In genomic region chr5:149259093-149259492, GRCm38 (mm10) we compare ENCODE assay signal across 8 mouse cellular contexts. TPM values are rescaled to one million over a fixed set of nuclear protein-coding genes. Genes with fewer than 3 reads are reported as not detected.
A peak's percentile ranks its signal among the peaks of the same experiment; 100 is the strongest.
DNase-seq lines count a peak whose midpoint lies in the region; ATAC-seq lines count a peak whose summit lies in the region.

No protein-coding gene starts in this region.

- no peak overlapping the region for H3K4me2 ChIP-seq in forebrain, embryonic 16.5 days (ENCODE audit: low read length)
- peak overlapping the region; percentile 11; the same call in 1 of the 2 replicates for H3K4me2 ChIP-seq in midbrain, embryonic 15.5 days

- peak overlapping the region; percentile 53; the same call in 1 of the 2 replicates for H3K27ac ChIP-seq in forebrain, embryonic 10.5 days
- no peak overlapping the region for H3K27ac ChIP-seq in forebrain, embryonic 16.5 days (ENCODE audit: low read length)
- H3K27ac ChIP-seq in hindbrain, embryonic 10.5 days: peak overlapping the region; percentile 5
- H3K27ac ChIP-seq in midbrain, embryonic 15.5 days: peak overlapping the region; percentile 61

- peaks cover 21% of the 10 kb centered on the region for H3K4me1 ChIP-seq in forebrain, embryonic 10.5 days
- H3K4me1 ChIP-seq in forebrain, embryonic 16.5 days (replicated peaks; ENCODE audit: control insufficient read depth, insufficient read depth, low read length): 0 out of 2 replicates have a peak, but pooled peaks cover 3% of the 10 kb centered on the region
- H3K4me1 ChIP-seq in hindbrain, embryonic 10.5 days (replicated peaks): peaks cover 28% of the 10 kb centered on the region
- peaks cover 15% of the 10 kb centered on the region for H3K4me1 ChIP-seq in midbrain, embryonic 15.5 days

- ATAC-seq in forebrain, embryonic 16.5 days: no peak
- peak; percentile 79 for ATAC-seq in midbrain, embryonic 15.5 days (replicated peaks)

- no peak overlapping the region; the same call in 1 of the 2 replicates for H3K9ac ChIP-seq in forebrain, embryonic 16.5 days (replicated peaks; ENCODE audit: low read depth, low read length)
- H3K9ac ChIP-seq in midbrain, embryonic 15.5 days: peak overlapping the region; percentile 20; the same call in 1 of the 2 replicates

- H3K9me3 ChIP-seq in forebrain, embryonic 10.5 days: no peaks in the 10 kb centered on the region
- H3K9me3 ChIP-seq in forebrain, embryonic 16.5 days (ENCODE audit: control insufficient read depth, low read length): no peaks in the 10 kb centered on the region
- H3K9me3 ChIP-seq in hindbrain, embryonic 10.5 days: no peaks in the 10 kb centered on the region
- H3K9me3 ChIP-seq in midbrain, embryonic 15.5 days: no peaks in the 10 kb centered on the region

- no peak for DNase-seq in forebrain, embryonic 10.5 days (ENCODE audit: extremely low spot score, low spot score)
- peak; percentile 46 for DNase-seq in brain, adult 2 months (ENCODE audit: low read depth, low spot score)
- DNase-seq in hindbrain, embryonic 10.5 days (ENCODE audit: low spot score): peak; percentile 39
- DNase-seq in adrenal gland, postnatal 10 days: no peak
- DNase-seq in T-cell, adult 2 months (ENCODE audit: low spot score): no peak
- no peak for DNase-seq in left cerebral cortex, adult 8-10 months (ENCODE audit: low spot score in 2 of 2)

- no peaks in the 10 kb centered on the region for H3K27me3 ChIP-seq in forebrain, embryonic 10.5 days (ENCODE audit: poor library complexity, severe bottlenecking)
- no peaks in the 10 kb centered on the region for H3K27me3 ChIP-seq in forebrain, embryonic 16.5 days (replicated peaks; ENCODE audit: control insufficient read depth, insufficient read depth, low read length)
- H3K27me3 ChIP-seq in hindbrain, embryonic 10.5 days (ENCODE audit: insufficient read depth, poor library complexity, severe bottlenecking): no peaks in the 10 kb centered on the region
- H3K27me3 ChIP-seq in midbrain, embryonic 15.5 days (replicated peaks): no peaks in the 10 kb centered on the region

- 56% methylated on average over 16 of the region's 16 CpGs for WGBS in forebrain, embryonic 10.5 days
- 40% methylated on average over 16 of the region's 16 CpGs for WGBS in forebrain, embryonic 16.5 days
- WGBS in hindbrain, embryonic 10.5 days: 42% methylated on average over 16 of the region's 16 CpGs
- 26% methylated on average over 16 of the region's 16 CpGs for WGBS in midbrain, embryonic 15.5 days

- no peak overlapping the region for H3K4me3 ChIP-seq in forebrain, embryonic 10.5 days
- no peak overlapping the region for H3K4me3 ChIP-seq in forebrain, embryonic 16.5 days (replicated peaks; ENCODE audit: low read length)
- no peak overlapping the region for H3K4me3 ChIP-seq in hindbrain, embryonic 10.5 days
- H3K4me3 ChIP-seq in midbrain, embryonic 15.5 days: no peak overlapping the region

- H3K36me3 ChIP-seq in forebrain, embryonic 10.5 days (replicated peaks): no peaks in the 10 kb centered on the region
- no peaks in the 10 kb centered on the region for H3K36me3 ChIP-seq in forebrain, embryonic 16.5 days (ENCODE audit: control insufficient read depth, insufficient read depth)
- no peaks in the 10 kb centered on the region for H3K36me3 ChIP-seq in hindbrain, embryonic 10.5 days
- no peaks in the 10 kb centered on the region for H3K36me3 ChIP-seq in midbrain, embryonic 15.5 days (replicated peaks)

RNA-seq across cellular contexts. Expression of gene Alox5ap, which starts 5.5 kb away (rescaled TPM):
- polyA plus RNA-seq in forebrain, embryonic 10.5 days (2016; fragmentation: Nextera tagmentation; extraction: Ambion mirVana): 2.6 and 3.9 TPM in 2 replicates
- 8.7 and 11.6 TPM in 2 replicates for polyA plus RNA-seq in forebrain, embryonic 16.5 days (2015; fragmentation: Nextera tagmentation; extraction: Ambion mirVana)
- 5.1 and 7.5 TPM in 2 replicates for polyA plus RNA-seq in hindbrain, embryonic 10.5 days (2016; fragmentation: Nextera tagmentation; extraction: Ambion mirVana)
- polyA plus RNA-seq in midbrain, embryonic 15.5 days (2015; fragmentation: Nextera tagmentation; extraction: Ambion mirVana): 10.0 and 11.1 TPM in 2 replicates
- 10 to 100 TPM; 10.3 to 15.3 TPM for total RNA-seq in adrenal gland, postnatal 10 days (2021)
- total RNA-seq in left cerebral cortex, adult 8-10 months (2022): 10 to 100 TPM in 3 of 4 experiments, 1 to 10 TPM in 1; 6.7 to 14.3 (median 11.2) TPM

Comparison
In these comparisons a context has a peak if more than half of its experiments do, and no peak if none do; other contexts are left out.
1. DNase-seq: peak in brain, adult 2 months (single experiment) and hindbrain, embryonic 10.5 days (single experiment); none in forebrain, embryonic 10.5 days (single experiment), adrenal gland, postnatal 10 days (single experiment), T-cell, adult 2 months (single experiment) and left cerebral cortex, adult 8-10 months (0 of 2).